Mouse (Mus musculus): ENCODE data around the gene Atg13. TPM values are rescaled to one million over a fixed set of nuclear protein-coding genes. Genes with fewer than 3 reads are reported as not detected.

The Atg13 gene
- polyA plus RNA-seq, 1 experiment from 2014 or later: 36.2 TPM

DNA sequence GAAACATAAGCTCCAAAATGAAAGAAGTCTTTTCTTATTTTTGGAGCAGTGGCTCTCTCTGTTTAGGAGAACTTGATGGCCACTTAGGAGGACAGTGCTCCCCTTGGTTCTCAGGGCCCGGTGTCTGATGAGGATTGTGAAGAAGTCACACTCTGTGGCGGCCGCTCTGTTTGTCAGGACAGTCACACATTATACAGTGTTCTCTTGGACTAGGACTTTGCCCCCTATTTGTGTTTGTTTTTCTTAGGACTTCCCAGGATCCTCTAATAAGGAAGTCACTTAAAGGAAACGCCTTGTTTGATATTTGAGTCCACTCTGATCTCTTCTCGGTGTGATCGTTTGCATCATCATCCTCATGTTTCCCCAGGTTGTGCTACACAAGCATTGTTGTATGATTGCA lies 7.9 kb upstream of the Atg13 start:
- Histone ChIP-seq H3K9me3 (no peaks in the 10 kb centered on the region), H3K4me1 (no peaks in the 10 kb centered on the region), H3K27ac (replicated peaks) (no peak overlapping the region), H3K4me2 (replicated peaks) (no peak overlapping the region), H3K4me3 (no peak overlapping the region), H3K36me3 (0 out of 2 replicates have a peak, but pooled peaks cover 19% of the 10 kb centered on the region), H3K27me3 (no peaks in the 10 kb centered on the region), H3K9ac (replicated peaks) (no peak overlapping the region)
- 85% methylated on average over 6 of the region's 6 CpGs for WGBS
- no peak for ATAC-seq (ENCODE audit: low FRiP score, low read depth)

DNA sequence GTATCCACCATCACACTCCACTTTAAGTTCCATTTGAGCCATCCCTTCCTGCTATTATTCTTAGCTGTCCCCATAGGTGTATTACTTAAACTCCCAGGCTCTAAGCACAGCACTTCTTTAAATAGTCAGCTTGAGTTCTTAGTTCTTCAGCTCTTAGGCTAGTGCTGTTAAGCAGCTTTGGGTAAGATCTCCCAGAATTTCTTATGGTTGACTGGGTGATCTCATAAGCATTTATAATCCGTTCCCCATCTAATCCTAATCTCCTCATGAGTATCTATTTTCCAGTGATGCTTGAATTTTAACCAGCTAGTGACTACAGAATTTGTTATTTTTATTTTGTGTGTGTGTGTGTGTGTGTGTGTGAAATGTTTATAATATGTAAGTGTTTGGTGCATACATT lies 4.5 kb upstream of the Atg13 start:
- Histone ChIP-seq H3K27me3 (no peaks in the 10 kb centered on the region), H3K9ac (replicated peaks) (no peak overlapping the region), H3K4me2 (replicated peaks) (no peak overlapping the region), H3K4me3 (no peak overlapping the region), H3K4me1 (peaks cover 7% of the 10 kb centered on the region), H3K9me3 (no peaks in the 10 kb centered on the region), H3K27ac (replicated peaks) (no peak overlapping the region), H3K36me3 (0 out of 2 replicates have a peak, but pooled peaks cover 8% of the 10 kb centered on the region)
- WGBS: 67% methylated on average over 1 of the region's 1 CpGs
- no peak for ATAC-seq (ENCODE audit: low FRiP score, low read depth)

DNA sequence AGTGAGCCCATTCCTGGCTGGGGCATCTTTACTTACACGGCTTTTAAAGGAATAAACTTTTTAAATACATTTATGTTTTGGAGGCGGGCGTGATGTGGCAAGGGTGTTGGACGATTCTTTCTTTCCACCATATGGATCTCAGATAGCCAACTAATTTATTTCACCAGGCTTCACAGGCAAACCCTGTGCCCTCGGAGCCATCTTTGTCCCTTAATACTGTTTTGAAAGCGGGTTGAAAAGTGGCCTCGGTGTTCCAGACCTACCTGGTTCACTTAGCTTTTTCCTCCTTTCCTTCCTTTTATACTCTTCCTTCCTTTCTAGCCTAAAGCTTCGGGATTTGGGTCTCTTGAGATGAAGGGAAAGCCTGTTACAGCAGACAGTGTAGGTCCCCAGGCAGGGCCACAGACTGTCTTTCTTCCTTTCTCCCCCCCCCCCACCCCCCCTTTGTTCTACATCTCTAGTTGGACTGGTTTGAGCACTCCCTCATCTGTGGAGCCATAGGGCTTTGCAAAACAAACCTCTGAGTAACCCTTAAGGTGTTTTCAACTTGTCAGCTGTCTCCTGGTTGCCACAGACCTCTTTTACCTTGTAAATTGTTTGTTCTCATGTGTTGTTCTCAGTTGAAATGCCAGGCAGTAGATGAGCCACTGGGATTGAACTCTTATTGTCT lies 1.0 kb upstream of the Atg13 start:
- 4% methylated on average over 8 of the region's 8 CpGs for WGBS
- Histone ChIP-seq H3K9me3 (no peaks in the 10 kb centered on the region), H3K27ac (replicated peaks) (peak overlapping the region; percentile 71), H3K4me2 (replicated peaks) (peak overlapping the region; percentile 92), H3K4me1 (peaks cover 16% of the 10 kb centered on the region), H3K4me3 (peak overlapping the region; percentile 94), H3K9ac (replicated peaks) (peak overlapping the region; percentile 78), H3K27me3 (no peaks in the 10 kb centered on the region), H3K36me3 (0 out of 2 replicates have a peak, but pooled peaks cover 2% of the 10 kb centered on the region)
- no peak for ATAC-seq (ENCODE audit: low FRiP score, low read depth)

DNA sequence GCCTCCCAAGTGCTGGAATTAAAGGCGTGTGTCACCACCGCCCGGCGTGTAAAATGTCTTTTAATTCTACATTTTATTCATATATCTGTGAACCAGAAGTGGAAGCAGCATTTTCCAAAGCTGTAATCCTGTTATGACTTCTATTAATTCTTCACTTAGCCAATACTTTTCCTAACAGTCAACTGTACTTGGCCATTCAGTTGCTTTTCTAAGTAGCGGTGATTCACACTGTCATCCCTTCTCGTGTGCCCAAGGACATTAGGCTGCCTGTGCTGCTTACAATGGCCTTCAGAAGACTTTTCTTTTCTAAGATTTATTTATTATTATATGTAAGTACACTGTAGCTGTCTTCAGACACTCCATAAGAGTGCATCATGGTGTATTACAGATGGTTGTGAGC lies 2.0 kb downstream of the Atg13 start:
- WGBS: 95% methylated on average over 6 of the region's 6 CpGs
- Histone ChIP-seq H3K27ac (replicated peaks) (no peak overlapping the region), H3K27me3 (no peaks in the 10 kb centered on the region), H3K4me2 (replicated peaks) (no peak overlapping the region), H3K4me3 (no peak overlapping the region), H3K36me3 (no peaks in the 10 kb centered on the region), H3K4me1 (peaks cover 16% of the 10 kb centered on the region), H3K9ac (replicated peaks) (no peak overlapping the region), H3K9me3 (no peaks in the 10 kb centered on the region)
- ATAC-seq (ENCODE audit: low FRiP score, low read depth): no peak

DNA sequence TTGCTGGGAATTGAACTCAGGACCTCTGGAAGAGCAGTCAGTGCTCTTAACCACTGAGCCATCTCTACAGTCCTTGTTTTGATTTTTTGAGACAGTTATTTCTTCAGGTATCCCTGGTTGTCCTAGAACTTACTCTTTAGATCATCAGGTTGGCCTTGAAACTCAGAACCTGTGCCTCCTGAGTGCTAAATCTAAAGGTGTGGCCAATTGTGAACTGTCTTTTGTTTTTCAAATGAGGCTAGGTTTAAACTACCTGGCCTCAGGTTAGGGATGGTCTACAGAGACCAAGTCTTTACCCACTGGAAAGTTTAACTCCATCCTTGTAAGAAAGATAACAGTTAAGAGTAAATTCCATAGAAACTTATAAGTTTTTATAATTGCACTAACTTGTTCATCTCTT lies 3.9 kb downstream of the Atg13 start:
- Histone ChIP-seq H3K9ac (replicated peaks) (no peak overlapping the region), H3K4me1 (peaks cover 13% of the 10 kb centered on the region), H3K9me3 (no peaks in the 10 kb centered on the region), H3K27ac (replicated peaks) (no peak overlapping the region), H3K4me3 (no peak overlapping the region), H3K36me3 (no peaks in the 10 kb centered on the region), H3K4me2 (replicated peaks) (no peak overlapping the region), H3K27me3 (no peaks in the 10 kb centered on the region)
- no peak for ATAC-seq (ENCODE audit: low FRiP score, low read depth)

DNA sequence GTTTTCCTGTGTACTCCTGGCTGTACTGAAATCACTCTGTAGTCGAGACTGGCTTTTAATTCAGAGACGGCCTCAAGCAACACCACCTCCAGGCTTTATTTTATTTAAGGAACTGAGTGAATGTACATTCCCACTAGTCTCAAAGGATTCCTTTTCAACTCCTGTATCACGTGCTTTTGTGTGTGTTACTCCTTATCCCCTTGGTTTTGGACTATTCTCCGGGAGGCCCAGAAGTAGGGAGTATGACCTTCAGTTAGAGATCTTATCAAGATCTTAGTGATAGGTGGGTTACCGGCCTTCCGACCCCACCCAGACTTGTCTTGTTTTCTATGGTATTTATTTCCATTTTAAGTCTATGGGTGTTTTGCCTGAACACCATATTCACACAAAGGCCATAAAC lies 4.6 kb downstream of the Atg13 start:
- Histone ChIP-seq H3K4me3 (no peak overlapping the region), H3K9ac (replicated peaks) (no peak overlapping the region), H3K27ac (replicated peaks) (no peak overlapping the region), H3K4me1 (peaks cover 10% of the 10 kb centered on the region), H3K27me3 (no peaks in the 10 kb centered on the region), H3K36me3 (no peaks in the 10 kb centered on the region), H3K9me3 (no peaks in the 10 kb centered on the region), H3K4me2 (replicated peaks) (no peak overlapping the region)
- 86% methylated on average over 6 of the region's 6 CpGs for WGBS
- no peak for ATAC-seq (ENCODE audit: low FRiP score, low read depth)

DNA sequence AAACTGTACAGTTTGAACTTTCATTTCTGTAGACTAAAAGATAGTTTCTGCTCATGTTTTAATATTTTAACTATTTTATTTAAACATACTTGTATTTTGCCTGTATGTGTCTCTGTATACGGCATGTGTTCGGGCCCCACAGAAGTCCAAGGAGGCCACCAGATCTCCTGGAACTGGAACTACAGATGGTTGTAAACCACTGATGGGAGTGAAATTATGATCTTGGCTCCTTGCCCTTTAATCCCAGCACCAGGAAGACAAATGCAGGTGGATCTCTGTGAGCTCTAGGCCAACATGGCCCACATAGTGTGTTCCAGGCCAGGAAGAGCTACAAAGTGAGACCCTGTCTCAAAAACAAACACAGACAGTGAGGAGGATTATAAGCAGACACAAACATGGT lies 9.0 kb downstream of the Atg13 start:
- 97% methylated on average over 2 of the region's 2 CpGs for WGBS
- no peaks in the 10 kb centered on the region for H3K4me1 ChIP-seq

DNA sequence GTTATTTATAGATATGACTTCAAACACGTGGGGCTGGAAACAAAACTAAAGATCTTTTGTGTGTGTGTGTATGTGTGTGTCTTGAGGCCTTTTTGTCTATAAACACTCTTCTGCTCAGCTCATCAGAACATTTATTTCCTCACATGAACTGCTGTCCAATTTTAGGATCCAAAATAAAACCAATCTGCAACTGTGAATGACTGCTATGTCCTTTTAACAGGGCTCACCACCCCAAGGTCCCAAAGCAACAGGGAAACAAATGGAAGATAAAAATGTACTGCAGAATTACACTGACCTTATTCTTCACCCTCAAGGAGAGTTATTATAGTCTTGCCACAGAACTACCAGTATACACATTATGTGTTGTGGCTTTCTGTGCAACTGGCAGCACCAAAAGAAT lies 11.2 kb downstream of the Atg13 start:
- WGBS: 81% methylated on average over 1 of the region's 1 CpGs

More for the DNA sequence above, 9.0 kb downstream of the Atg13 start:
- Histone ChIP-seq H3K9me3 (no peaks in the 10 kb centered on the region), H3K9ac (replicated peaks) (no peak overlapping the region), H3K36me3 (no peaks in the 10 kb centered on the region), H3K4me3 (no peak overlapping the region), H3K27ac (replicated peaks) (no peak overlapping the region), H3K27me3 (no peaks in the 10 kb centered on the region), H3K4me2 (replicated peaks) (no peak overlapping the region)
- no peak for ATAC-seq (ENCODE audit: low FRiP score, low read depth)

DNA sequence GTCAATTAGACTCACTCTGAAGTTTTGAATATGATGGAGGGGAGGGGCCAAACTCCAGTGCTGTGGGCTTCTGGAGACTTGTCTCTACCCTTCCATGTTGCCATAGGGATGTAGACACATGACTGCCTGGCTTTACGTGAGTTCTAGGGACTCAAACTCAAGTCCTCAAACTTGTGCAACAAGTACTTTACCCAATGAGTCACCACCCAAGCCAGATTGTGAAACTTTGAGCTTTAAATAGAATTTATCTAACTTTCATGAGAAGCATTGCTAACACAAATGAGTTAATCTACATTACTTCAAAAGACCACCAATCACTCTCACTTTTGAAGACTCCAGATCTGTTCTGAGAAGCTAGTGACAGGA lies 14.2 kb downstream of the Atg13 start:
- H3K4me2 ChIP-seq (replicated peaks): no peak overlapping the region
- no peaks in the 10 kb centered on the region for H3K9me3 ChIP-seq
- no peaks in the 10 kb centered on the region for H3K27me3 ChIP-seq
- H3K4me3 ChIP-seq: no peak overlapping the region
- H3K27ac ChIP-seq (replicated peaks): no peak overlapping the region
- H3K9ac ChIP-seq (replicated peaks): no peak overlapping the region
- 91% methylated on average over 1 of the region's 1 CpGs for WGBS
- peaks cover 10% of the 10 kb centered on the region for H3K36me3 ChIP-seq
- ATAC-seq (ENCODE audit: low FRiP score, low read depth): no peak
- no peaks in the 10 kb centered on the region for H3K4me1 ChIP-seq

More for the DNA sequence above, 11.2 kb downstream of the Atg13 start:
- Histone ChIP-seq H3K4me3 (no peak overlapping the region), H3K27me3 (no peaks in the 10 kb centered on the region), H3K4me2 (replicated peaks) (no peak overlapping the region), H3K9ac (replicated peaks) (no peak overlapping the region), H3K36me3 (0 out of 2 replicates have a peak, but pooled peaks cover 3% of the 10 kb centered on the region), H3K4me1 (no peaks in the 10 kb centered on the region), H3K9me3 (no peaks in the 10 kb centered on the region), H3K27ac (replicated peaks) (no peak overlapping the region)
- no peak for ATAC-seq (ENCODE audit: low FRiP score, low read depth)

DNA sequence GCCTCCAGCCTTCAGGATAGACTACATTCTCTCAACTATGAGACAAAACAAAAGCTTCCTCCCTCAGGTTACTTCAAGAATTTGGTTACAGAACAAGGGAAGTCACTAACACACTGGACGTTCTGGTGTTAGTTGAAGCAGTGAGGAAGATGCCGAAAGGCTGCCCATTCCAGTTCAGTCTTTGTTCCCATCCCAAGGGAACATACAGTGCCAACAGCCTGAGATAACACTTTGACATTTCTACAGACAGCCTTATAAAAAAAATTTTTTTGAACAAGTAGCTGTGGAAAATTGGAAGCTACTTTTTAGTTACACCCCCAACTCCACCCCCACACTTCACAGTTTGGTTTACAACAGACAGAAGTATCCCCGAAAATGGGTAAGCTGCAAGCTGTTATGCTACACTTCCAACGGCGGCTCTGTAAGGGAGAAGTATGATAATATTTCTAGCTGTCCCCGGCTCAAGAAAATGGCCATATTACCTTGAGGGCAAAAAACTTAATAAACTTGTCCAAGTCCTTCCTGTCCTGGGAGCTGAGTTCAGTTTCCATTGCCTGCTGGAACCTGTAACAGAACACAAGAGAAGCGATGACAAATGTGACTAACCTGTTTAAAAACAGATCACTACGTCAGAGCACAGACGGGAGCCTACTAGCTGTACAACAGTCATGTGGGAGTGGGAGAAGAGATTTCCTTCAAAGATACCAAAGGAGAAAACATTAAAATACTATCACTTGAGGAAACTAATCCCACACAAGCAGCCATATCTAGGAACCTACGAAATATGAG lies 14.7 kb downstream of the Atg13 start:
- H3K4me3 ChIP-seq: no peak overlapping the region
- H3K4me1 ChIP-seq: no peaks in the 10 kb centered on the region
- H3K36me3 ChIP-seq: peaks cover 10% of the 10 kb centered on the region
- no peak for ATAC-seq (ENCODE audit: low FRiP score, low read depth)
- no peaks in the 10 kb centered on the region for H3K27me3 ChIP-seq
- no peak overlapping the region for H3K27ac ChIP-seq (replicated peaks)
- no peaks in the 10 kb centered on the region for H3K9me3 ChIP-seq
- 92% methylated on average over 10 of the region's 10 CpGs for WGBS
- no peak overlapping the region for H3K4me2 ChIP-seq (replicated peaks)
- no peak overlapping the region for H3K9ac ChIP-seq (replicated peaks)

DNA sequence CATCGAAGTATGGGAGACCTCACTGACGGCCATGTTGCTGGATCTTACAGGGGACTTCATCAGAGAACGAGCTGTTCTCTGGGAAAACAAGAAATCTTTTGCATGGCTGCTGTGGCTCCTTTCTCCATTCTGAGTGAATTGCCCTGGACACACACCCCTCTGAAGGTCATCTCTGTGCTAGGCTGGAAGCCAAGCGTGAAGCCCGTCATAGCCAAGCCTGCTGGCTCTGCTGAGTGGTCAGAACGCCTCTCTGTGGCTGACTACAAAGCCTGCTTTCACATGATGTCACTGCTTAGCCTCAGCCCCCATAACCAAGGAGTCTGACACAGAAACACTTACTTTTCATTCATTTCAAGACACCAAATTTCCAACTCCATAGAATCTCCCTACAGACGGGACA lies 20.9 kb downstream of the Atg13 start:
- no peak overlapping the region for H3K9ac ChIP-seq (replicated peaks)
- no peak overlapping the region for H3K27ac ChIP-seq (replicated peaks)
- H3K27me3 ChIP-seq: no peaks in the 10 kb centered on the region
- ATAC-seq (ENCODE audit: low FRiP score, low read depth): no peak
- no peaks in the 10 kb centered on the region for H3K4me1 ChIP-seq
- H3K4me3 ChIP-seq: no peak overlapping the region
- WGBS: 84% methylated on average over 7 of the region's 7 CpGs
- H3K9me3 ChIP-seq: no peaks in the 10 kb centered on the region
- no peak overlapping the region for H3K4me2 ChIP-seq (replicated peaks)
- peaks cover 51% of the 10 kb centered on the region for H3K36me3 ChIP-seq

DNA sequence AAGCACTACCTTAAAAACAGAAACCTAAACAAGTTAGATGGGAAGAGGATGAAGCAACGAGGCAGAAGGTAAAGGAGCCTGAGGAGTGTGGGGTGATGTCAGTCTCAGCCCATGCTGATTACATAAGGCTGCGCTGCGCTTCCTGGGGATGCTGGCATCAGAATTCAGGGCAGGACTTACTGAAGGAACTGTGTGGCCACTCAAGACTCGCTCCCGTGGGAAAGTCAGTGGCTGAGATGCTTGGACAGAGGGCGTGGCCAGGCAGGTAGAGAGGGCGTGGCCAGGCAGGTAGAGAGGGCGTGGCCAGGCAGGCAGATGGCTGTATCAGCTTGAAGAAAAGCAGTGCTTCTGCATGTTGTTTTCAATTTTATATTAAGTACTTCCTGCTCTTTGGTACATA lies 26.5 kb downstream of the Atg13 start:
- no peaks in the 10 kb centered on the region for H3K4me1 ChIP-seq
- no peak overlapping the region for H3K9ac ChIP-seq (replicated peaks)
- no peaks in the 10 kb centered on the region for H3K9me3 ChIP-seq
- no peak overlapping the region for H3K4me3 ChIP-seq
- WGBS: 81% methylated on average over 8 of the region's 8 CpGs
- no peak for ATAC-seq (ENCODE audit: low FRiP score, low read depth)
- no peaks in the 10 kb centered on the region for H3K27me3 ChIP-seq
- peaks cover 75% of the 10 kb centered on the region for H3K36me3 ChIP-seq
- H3K27ac ChIP-seq (replicated peaks): no peak overlapping the region
- no peak overlapping the region for H3K4me2 ChIP-seq (replicated peaks)
